Mouse (Mus musculus): ENCODE measurements at regions not wholly inside any gene's neighbourhood (a gene's known extent, or its start where the extent isn't known, plus 50 kb on each side); places are given as distances from the start of the nearest gene placed in this dataset.
"Not testable (repeated sequence)": the region's sequence is repeated elsewhere in the genome, so short reads cannot be mapped to it uniquely, and the experiment has no call there.

DNA sequence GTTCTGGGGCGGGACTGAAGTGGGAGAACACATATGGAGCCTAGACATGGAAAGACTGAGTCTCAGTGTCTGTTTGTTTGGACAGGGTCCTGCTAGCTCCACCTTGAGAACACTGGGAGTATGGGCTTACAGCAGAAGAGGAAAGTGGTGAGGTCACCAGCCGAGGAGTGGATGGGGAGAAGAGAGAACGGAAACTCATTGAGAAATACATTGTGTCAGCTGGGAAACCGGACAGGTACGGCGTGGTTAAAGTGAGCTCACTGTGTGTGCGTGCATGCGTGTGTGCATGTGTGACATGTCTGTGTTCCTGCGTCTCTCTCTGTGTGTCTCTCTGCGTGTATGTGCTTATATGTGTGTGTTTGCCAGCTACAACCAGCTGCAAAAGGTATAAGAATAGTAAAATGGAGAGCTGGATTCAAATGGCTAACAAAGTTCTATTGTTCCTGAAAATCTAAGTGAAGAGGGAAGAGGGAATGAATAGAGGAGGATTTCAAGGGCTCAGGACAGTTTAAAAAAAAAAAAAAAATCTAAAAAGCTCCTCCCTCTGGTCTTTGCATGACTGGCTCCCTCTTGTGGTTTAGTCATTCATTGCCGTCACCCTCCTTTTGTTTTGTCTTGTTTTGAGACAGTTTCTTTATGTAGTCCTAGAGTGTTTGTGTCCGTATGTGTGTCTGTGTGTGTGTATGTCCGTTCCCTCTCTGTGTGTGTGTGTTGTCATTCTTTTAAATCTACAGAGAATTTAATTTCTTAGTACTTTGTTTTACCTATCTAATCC, 52.0 kb upstream of the Ak4 start:
- DNase-seq (ENCODE audit: low read depth), result peak; percentile 46

DNA sequence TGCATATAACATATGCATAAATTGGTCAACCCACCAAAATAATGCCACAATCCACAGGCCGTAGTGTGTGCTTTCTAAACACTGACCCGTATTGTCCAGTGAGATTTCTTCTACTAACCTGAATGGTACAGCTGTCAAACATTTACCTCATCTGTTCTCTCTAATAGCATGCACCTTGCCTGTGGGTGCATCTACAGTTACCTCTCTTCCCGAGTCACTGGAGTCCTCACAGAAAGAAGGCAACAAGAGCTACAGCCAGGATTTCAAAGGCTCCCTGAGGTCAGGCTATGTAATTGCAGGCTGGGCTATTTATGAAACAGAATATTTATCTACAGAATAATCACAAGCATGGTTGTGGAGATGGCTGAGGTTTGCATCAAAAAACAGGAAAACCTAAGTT, 53.8 kb upstream of the Ak4 start:
- no peak for DNase-seq (ENCODE audit: low read depth)

DNA sequence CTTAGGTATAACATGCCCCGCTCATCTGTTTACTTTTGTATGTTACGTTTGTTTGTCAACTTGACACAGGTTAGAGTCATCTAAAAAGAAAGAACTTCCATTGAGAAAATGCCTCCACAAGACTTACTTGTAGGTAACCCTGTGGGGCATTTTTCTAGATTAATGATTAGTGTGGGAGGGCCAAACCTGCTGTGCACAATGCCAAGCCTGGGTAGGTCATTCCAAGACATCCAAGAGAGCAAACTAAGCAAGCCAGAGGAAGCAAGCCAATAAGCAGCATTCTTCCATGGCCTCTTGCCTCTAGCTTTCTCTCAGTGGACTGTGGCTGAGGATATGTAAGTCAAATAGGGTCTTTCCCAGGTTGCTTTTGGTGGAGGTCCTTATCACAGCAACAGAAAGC, 54.4 kb upstream of the Ak4 start:
- DNase-seq (ENCODE audit: low read depth), result no peak

DNA sequence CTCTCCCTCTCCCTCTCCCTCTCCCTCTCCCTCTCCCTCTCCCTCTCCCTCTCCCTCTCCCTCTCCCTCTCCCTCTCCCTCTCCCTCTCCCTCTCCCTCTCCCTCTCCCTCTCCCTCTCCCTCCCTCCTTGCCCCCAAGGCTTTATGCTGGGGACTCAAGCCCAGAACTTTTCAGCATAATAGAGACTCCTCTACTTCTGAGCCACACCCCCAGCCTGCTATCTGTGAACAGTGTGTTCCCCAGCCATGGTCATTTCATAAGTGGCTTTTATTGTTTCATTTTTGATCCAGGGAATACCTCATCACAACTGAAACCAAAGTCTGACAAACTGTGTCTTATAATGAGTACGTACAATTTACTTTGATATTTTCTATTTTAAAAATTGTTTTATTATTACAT, 55.8 kb upstream of the Ak4 start:
- DNase-seq (ENCODE audit: low read depth), result not testable (repeated sequence)

DNA sequence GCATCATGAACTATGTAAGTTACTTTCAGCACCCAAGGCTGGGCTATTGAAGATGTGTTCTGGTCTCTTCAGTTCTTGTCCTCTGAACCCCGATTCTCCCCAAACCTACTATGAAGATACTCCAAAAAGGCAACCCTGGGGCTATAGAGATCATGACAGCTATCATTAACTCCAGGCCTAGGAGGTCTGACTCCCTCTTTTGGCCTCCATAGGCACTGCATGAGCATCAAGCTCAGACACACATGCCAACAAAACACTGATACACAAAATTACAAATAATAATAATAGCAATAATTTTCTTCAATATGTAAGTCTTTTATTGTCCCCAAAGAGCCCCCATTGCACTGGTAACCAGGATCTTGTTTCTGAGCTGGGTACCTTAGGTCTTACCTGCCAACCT, 57.3 kb upstream of the Ak4 start:
- DNase-seq (ENCODE audit: low read depth), result no peak

DNA sequence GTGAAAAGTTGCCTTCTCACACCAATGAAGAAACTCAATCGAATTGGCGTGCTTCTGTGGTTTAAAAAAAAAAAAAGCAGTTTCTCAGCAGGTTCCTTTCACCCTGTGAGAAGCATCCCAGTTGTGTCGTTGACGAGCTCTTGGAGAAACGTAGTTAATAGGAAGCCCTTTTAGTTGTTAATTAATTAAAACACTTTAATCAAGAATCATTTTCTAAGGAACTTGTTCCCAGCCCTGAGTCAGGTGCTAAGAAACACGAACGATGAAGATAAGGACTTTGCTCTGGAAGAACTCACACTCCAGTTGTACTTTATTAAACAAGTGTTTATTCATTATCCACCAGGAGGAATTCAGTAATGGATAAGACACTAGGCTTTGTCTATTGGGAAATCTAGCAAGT, 58.8 kb upstream of the Ak4 start:
- no peak for DNase-seq (ENCODE audit: low read depth)

DNA sequence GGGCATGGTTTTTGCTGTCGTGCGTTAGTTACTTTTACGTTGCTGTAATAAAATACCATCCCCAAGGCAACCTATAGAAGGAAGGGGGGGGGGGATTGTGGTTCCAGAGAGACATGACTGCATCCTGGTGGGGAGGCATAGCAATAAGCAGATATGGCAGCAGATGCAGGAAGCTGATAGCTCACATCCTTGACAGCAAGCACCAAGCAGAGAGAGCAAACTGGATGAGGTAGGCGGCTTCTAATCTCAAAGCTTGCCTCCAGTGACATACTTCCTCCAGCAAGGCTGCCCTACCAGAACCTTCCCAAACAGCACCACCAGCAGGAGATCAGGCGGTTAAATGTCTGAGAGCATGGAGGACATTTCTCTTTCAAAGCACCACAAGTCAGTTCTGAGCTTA, 60.0 kb upstream of the Ak4 start:
- DNase-seq (ENCODE audit: low read depth), result no peak

DNA sequence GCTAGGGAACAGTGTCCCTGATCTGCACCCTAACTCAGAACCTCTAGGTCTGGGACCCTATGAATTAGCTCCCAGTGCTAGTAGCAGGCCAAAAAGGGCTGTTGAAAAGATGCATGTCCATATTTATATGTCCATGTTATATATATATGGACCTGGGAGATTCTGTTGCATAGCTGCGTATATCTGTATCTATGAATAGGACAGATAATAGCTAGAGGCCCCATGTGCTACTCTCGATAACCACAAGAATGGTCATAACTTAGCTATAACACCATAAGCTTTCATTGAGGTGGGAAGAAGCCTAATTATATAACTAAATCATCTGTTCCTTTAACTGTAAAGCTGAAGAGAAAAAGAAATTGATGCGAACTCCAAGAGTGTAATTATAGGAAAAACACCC, 60.6 kb upstream of the Ak4 start:
- DNase-seq (ENCODE audit: low read depth), result no peak

DNA sequence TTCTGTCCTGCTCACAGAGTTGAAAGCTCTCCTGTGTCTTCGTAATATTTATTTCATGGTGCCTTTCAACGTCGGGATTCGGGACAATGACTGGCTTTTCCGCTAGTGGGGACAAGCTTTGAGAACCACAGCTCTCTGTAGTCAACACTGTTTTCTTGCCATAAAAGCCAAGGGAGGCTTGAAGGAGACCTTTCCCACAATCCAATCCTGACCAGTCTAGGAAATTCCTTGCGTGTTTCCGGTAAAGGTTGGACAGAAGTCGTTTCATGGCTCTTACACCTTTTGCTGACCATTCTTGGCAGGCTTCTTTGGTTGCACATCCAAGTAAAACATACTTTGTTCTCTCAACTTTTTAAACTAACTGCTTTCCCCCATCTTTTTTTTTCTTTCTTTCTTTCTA, 61.2 kb upstream of the Ak4 start:
- DNase-seq (ENCODE audit: low read depth), result peak; percentile 73

DNA sequence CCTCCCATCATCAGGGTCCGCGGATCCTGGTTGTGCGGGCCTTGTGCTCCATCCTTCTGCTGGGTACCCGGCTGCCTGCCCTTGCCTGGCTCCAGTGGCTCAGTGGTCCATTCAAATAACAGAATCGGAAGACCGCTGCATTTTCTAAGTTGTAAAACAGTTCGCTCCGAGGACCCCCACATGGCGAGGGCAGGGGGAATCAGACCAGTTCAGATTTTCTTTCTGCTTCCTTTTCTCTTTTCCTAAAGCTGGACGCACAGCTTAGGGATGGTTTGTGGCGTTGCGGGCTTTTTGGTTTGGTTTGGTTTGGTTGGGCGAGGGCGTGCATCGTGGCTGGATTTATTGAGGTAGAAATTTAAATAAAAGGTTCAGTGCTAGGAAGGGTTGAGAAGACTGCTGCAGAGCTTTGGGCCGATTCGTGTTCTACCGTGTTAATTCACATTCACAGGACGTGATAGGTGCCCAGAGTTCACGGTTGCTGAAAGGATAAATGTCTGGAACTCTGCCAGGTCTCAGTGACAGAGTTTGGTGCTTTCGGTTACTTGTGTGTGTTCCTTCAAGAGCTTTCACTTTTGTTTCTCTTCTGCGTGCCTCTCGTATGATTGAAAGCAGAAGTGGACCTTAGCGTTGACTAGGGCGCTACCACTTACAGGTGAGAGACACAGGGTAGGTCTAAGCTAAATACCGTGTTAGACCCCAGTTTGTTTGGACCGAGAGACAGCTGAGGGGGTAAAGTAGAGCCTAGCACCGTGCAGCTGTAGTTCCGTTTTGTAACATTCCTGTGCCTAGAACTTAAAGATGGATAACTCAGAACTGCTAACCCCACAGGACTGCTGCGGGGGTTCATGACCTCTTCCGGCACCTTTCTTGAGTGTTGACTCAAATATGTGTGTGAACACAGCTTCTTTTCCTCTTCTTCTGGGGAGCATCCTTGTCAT, 61.9 kb upstream of the Ak4 start:
- DNase-seq (ENCODE audit: low read depth), result peak; percentile 49

DNA sequence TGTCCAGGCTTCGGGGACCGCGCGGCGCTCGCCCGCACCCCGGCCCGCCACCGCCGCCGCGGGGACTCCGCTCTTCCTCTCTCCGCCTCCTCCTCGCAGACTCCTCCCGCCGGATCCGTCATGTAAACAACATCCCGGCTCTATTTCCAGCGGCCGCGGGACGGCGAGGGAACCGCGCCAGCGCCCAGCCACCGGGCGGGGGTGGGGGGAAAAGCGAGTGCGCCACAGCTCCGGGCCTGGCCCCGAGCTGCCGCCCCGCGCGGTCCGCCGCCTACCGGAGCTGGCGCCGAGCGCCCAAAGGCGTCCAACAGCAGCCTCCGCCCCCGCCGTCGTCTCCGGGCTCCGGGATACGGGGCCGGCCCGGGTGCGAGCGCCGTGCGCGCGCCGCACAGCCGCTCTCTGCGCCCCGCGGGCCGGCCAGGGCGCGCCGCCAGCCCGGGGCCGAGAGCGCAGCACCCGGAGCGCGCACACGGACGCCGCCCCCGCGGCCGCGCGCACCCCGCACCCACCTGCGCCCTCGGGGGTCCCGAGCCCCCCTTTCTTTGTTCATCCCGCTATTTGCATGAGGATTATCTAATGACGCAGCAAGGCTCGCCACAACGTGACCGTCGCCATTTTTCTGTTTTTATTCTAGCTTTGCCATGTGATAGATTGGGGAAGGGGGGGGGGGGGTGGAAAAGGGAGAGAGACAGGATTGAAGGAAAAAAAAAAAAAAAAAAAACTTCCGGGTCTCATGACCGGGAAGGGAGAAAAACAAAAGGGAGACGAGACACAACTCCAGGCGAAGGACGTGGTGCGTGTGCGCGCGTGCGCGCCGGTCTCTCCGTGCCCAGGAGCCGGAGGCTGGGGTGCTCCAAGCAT, 62.8 kb upstream of the Ak4 start:
- DNase-seq (ENCODE audit: low read depth), result peak; percentile 57

DNA sequence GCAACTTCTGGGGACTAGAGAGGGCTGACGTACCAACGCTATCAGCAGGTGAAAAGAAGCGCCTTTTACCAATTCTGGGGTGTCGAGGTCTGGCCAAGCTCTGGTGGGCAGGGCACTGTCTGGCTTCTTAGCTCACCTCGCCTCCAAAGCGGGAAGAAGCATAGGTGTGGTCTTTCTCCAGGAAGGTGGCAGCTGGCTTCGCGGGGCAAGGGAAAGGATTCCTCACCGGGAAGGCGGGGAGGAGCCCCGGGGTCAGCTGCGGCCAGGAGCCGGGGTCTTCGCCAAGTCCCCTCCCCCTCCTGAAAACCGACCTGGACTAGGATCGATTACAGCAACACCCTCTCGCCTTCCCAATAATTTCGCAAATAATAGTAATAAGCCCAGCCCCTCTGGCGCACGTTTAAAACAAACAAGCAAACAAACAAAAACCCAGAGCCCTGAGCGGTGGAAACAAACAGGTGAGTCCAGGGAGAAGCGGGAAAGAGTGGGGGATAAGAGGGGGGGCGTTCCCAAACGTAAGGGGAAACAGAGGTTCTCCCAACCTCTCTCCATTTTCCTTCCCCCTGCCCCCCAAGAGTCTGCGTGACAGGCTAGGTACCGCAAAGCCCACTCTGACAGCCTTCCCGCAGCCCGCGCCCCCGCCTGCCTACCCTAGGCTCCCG, 63.5 kb upstream of the Ak4 start:
- DNase-seq (ENCODE audit: low read depth), result peak; percentile 17

DNA sequence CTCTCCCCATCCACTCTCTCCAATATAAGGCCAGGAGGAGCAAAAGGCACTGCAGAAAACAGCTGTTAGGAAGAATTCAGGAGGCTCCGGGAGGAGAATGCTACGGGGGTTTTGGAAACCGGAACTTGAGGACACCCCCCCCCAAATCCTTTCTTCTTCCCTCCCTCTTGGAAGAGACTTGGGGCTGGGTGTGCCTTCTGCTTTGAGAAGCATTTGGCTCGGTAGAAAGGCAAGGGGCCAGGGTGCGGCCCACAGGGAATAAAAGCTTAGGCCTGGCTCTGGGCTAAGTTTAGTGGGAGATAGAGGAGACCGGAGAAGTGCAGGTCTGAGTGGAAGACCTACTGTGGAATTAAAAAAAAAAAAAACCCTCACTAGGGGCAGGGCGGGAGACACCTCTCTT, 64.1 kb upstream of the Ak4 start:
- peak; percentile 14 for DNase-seq (ENCODE audit: low read depth)

DNA sequence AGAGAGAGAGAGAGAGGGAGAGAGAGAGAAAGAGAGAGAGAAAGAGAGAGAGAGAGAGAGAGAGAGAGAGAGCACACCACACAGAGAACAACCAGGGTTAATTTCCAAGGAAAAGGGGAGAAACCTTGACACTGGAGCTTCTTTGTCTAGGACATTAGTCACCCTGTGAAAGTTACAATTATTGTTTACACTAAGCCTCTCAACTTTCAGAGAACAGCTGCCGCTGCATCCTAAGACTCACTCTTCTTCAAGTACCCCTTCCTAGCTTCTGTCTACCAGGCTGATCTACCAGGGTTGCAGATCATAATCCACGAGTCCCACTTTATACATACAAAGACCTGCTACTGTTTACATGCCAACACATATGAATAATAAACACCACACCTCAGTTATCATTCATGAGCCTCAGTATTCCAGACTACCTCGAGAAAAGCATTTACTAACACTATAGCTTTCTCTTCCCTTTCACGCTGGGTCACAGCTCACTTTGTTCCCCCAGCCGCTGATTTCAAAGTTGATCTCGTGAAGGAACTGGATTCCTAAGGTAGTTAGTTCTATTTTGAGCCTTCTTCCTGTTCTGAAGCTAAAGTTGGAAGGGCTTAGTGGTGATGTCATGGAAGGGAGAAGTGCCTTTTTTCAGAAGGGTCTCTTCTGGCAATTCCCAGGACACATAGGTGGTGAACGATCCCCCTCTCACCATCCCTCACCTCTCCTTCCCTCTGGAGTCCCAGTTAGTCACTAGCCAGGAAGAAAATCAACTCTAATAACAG, 64.8 kb upstream of the Ak4 start:
- DNase-seq (ENCODE audit: low read depth), result peak; percentile 8

DNA sequence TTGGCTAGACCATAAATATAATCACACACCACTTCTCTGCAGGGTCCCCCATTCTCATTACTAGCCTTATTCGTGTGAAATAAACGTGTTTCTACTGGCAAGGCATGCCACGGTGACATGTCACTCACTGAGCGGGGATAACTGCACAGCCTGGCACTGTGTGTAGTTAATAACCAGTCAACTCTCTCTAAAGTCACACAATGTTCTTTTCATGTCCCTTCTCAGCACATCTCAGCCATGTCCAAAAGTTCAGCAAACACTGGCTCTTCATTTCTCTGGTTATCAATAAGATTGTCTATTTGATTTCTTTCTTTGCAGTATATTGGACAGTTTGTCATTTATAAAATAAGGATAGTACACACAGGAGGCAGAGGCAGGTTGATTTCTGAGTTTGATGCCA, 66.9 kb upstream of the Ak4 start:
- no peak for DNase-seq (ENCODE audit: low read depth)

DNA sequence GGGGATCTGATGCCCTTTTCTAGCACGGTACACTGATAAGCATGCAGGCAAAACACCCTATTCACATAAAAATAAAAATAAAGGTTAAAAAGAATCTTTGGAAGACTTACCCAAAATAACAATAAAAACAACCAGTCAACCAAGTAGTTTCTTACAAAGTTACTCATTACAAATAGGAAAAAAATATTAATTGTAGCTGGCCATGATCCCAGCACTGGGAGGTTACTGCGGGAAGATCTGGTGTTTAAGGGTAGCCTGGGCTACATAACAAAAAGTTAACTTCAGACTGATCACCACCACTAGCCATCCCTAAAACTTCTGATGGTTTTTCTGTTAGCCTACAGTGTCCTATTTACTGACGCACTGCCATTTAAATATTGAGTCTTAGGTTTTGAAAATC, 67.4 kb upstream of the Ak4 start:
- no peak for DNase-seq (ENCODE audit: low read depth)

DNA sequence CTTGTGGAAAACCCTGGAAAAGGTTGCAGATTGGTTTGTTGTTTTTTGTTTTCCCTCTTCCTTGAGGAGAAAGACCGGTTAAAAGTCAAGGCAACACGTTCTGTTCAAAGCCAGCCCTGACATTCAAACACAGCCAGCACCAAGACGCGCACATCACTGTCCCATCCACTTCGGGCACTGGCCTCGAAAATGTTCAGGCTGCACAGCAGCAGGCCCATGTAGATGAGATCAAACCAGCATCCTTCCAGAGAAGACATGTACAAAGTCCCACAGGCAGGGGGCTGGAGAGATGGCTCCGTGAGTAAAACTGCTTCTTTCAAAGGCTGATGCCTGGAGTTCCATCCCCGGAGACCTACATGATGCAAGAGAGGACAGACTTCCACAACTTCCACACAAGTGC, 68.4 kb upstream of the Ak4 start:
- DNase-seq (ENCODE audit: low read depth), result no peak

DNA sequence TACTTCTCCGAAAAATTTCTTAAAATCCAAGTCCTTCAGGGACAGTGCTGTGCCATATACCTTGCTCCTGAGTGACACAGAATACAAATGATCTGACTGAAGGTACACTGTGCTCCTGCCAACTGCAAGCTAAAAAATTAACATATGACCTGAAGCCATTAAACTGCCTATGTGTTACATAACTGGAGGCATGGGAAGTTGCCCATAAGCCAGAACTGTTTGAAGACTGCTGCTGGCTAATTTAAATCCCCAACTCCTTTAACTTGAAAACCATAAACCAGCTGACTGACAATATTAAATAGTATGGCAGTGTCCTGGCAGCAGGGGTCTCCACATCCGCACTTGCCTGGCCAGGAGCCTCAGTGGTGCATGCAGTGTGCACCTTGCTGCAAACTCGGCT, 68.9 kb upstream of the Ak4 start:
- no peak for DNase-seq (ENCODE audit: low read depth)

DNA sequence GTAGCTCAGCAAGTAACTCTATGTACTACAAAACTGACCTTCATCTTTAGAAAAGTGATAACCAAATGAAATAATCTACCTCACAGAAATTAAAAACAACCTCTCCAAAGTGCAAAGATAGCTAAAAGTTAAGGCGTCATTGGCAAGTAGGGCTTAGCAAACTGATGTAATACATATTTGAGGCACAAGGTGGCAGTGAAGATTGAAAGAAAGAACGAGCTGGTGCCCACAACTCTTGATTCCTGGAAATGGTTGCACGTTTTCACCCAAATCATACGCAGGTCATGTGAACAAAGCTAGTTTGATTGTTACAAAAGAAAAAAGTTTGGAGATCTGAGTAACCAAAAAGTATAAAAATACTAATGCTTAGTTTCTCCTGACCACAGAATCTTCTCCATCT, 69.7 kb upstream of the Ak4 start:
- DNase-seq (ENCODE audit: low read depth), result peak; percentile 65

DNA sequence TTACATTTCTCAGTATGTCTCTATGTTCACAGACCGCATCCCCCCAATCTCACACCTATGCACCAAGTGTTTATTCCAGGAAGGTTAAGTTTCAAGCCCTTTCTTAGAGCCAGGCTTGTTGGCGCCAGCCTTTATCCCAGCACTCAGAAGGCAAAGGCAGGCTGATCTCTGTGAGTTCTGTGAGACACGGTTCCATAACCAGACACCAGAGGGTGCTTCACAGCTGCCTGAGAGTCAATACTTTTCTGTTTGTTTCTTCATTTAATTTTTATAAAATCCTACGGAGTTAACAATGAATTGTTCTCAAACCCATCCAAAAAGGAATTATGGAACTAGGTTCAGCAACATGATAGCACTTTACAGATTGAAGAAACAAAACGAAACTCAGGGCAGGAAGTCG, 71.8 kb upstream of the Ak4 start:
- DNase-seq (ENCODE audit: low read depth), result no peak

Data from fibroblast of lung, adult 2 months (primary cell).